Mouse (Mus musculus): ENCODE measurements at regions not wholly inside any gene's neighbourhood (a gene's known extent, or its start where the extent isn't known, plus 50 kb on each side); places are given as distances from the start of the nearest gene placed in this dataset.

- no peaks in the 10 kb centered on the region for H3K36me3 ChIP-seq
- H3K9ac ChIP-seq = no peak overlapping the region
- H3K27me3 ChIP-seq = no peaks in the 10 kb centered on the region
- no peaks in the 10 kb centered on the region; the same call in 1 of the 2 replicates for H3K4me1 ChIP-seq
- no peak overlapping the region for H3K4me2 ChIP-seq
- ATAC-seq (ENCODE audit: insufficient number of reproducible peaks, insufficient read depth, low FRiP score, low TSS enrichment, low read depth) = no peak
- no peak overlapping the region for H3K4me3 ChIP-seq
- H3K27ac ChIP-seq = no peak overlapping the region
- 64% methylated on average over 11 of the region's 11 CpGs for WGBS
- H3K9me3 ChIP-seq = no peaks in the 10 kb centered on the region
Measured at GRCm38 (mm10) chr10:20776640-20777413, 51.9 kb upstream of the Pde7b start.

- H3K4me1 ChIP-seq = no peaks in the 10 kb centered on the region; the same call in 1 of the 2 replicates
- H3K36me3 ChIP-seq = no peaks in the 10 kb centered on the region
- H3K4me3 ChIP-seq = no peak overlapping the region
- H3K27ac ChIP-seq = no peak overlapping the region
- no peak for ATAC-seq (ENCODE audit: insufficient number of reproducible peaks, insufficient read depth, low FRiP score, low TSS enrichment, low read depth)
- no peak overlapping the region for H3K4me2 ChIP-seq
- no peaks in the 10 kb centered on the region for H3K9me3 ChIP-seq
- no peak overlapping the region for H3K9ac ChIP-seq
- 81% methylated on average over 3 of the region's 3 CpGs for WGBS
- H3K27me3 ChIP-seq = no peaks in the 10 kb centered on the region
Measured at GRCm38 (mm10) chr10:20775731-20776429, 51.0 kb upstream of the Pde7b start.
